Mouse (Mus musculus): ENCODE measurements around the gene Pld3. TPM values are rescaled to one million over a fixed set of nuclear protein-coding genes. Genes with fewer than 3 reads are reported as not detected.

The Pld3 gene
- polyA plus RNA-seq, 1 experiment from 2014 or later, result 53.2 TPM

DNA sequence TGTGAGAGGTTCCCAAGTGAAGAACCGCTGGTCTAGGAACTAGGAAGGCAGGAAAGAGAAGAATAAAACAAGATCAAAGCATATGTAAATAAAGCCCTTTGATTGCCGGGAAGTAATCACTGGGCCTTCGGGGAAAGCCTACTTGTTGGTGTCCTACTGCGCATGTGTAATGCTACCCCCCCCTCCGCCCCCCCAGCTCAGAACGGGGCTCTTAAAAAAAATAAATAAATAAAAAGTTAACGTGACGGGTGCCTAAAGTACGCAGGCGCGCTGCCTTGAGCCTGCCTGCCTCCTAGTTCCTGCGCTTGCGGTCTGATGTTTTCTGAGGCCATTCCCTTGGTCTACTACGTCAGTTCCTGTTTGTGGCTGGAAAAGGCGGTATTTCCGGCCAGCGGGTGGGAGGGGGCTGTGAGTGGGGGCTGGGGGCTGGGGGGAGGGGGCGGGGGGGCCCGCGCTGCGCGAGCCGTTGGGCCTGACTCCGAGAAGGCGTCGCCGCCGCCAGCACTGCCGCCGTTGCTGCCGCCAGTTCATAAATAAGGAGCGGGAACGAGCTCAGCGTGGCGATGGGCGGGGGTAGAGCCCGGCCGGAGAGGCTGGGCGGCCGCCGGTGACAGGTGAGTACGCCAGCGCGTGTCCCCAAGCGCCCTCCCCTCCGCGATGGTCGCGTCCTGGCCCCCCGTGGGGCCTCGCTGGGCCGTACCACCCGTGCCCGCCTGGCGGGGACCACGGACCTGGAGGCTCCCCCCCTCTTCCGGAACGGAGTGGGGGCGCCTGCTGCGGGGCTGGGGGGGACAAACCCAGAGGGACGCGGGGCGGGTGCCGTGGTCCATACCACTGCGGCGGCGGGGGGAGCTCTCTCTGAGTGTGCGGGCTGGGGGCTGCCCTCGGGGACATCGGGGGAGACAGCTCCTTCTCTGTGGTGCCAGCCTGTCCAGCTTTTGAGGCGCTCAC is 38.5 kb upstream of the Pld3 start, which contains the start of gene Akt2:
TSS of gene Akt2 (plus strand) at position 287 of the 951 bp plus-strand sequence.
- peak; percentile 89 for ATAC-seq (ENCODE audit: insufficient number of reproducible peaks, low FRiP score, low TSS enrichment, low read depth)
- peak within 1 kb of the TSS; percentile 69 for H3K4me2 ChIP-seq (ENCODE audit: low read depth, severe bottlenecking)
- DNase-seq (ENCODE audit: low spot score), result peak; percentile 95
- H3K27ac ChIP-seq (replicated peaks; ENCODE audit: low read depth, low read length), result peak within 1 kb of the TSS; percentile 94
- H3K9ac ChIP-seq (ENCODE audit: low read length), result peak within 1 kb of the TSS; percentile 91
- peak within 1 kb of the TSS; percentile 75 for H3K4me3 ChIP-seq (ENCODE audit: low read depth, low read length)
- peaks cover 11% of the 10 kb centered on the region for H3K4me1 ChIP-seq (ENCODE audit: control insufficient read depth, insufficient read depth, low read length)
- 0 out of 2 replicates have a peak, but pooled peaks cover 3% of the 10 kb centered on the region for H3K36me3 ChIP-seq (ENCODE audit: control insufficient read depth, insufficient read depth, low read length)
- no peaks in the 10 kb centered on the region for H3K27me3 ChIP-seq (ENCODE audit: control insufficient read depth, insufficient read depth, low read length)
- under 1% methylated on average over 45 of the region's 71 CpGs for WGBS
- no peaks in the 10 kb centered on the region for H3K9me3 ChIP-seq (ENCODE audit: control insufficient read depth, low read length)

DNA sequence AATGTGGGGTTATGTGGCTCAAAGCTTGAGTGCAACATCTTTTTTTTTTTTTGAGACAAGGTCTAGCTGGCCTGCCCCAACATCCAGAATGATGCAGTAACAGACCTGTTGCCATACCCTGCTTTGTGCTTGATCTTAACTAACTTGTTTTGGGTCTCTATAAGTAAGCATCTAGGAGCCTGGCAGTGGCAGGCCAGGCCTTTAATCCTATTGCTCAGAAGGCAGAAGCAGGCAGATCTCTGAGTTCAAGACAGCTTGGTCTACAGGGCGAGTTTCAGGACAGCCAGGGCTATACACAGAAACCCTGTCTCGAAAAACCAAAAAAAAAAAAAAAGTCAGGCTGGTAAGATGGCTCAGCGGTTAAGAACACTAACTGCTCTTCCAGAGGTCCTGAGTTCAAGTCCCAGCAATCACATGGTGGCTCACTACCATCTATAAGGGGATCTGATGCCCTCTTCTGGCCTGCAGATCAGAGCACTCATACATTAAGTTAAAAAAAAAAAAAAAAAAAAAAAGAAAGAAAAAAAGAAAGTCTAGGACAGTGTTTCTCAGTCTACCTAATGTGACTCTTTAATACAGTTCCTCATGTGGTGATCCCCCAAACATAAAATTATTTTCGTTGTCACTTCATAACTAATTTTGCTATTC is 37.7 kb upstream of the Pld3 start:
- no peak for ATAC-seq (ENCODE audit: insufficient number of reproducible peaks, low FRiP score, low TSS enrichment, low read depth)

DNA sequence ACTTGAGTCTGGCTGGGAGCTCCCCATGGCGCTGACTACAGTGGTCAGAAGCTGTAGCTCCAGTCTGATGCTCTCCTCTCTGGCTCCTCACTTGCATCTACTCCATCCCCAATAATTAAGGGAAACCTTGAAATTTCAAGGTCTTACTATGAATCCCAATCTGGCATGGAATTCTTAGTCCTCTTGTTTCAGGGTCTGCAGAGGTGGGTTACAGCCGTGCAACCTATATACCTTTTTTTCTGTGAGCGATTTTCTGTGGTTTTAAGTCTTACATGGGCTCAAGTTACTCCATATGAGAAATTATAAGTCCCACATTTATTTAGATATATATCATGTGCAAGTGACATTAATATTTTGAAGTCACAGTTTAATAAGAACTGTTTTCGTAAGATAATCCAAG is 37.1 kb upstream of the Pld3 start:
- DNase-seq (ENCODE audit: low spot score) (no peak), ATAC-seq (ENCODE audit: insufficient number of reproducible peaks, low FRiP score, low TSS enrichment, low read depth) (no peak)
- peaks cover 11% of the 10 kb centered on the region for H3K4me1 ChIP-seq (ENCODE audit: control insufficient read depth, insufficient read depth, low read length)
- H3K4me3 ChIP-seq (ENCODE audit: low read depth, low read length), result no peak overlapping the region
- 91% methylated on average over 4 of the region's 4 CpGs for WGBS
- no peak overlapping the region for H3K27ac ChIP-seq (replicated peaks; ENCODE audit: low read depth, low read length)
- H3K4me2 ChIP-seq (ENCODE audit: low read depth, severe bottlenecking), result no peak overlapping the region
- H3K36me3 ChIP-seq (ENCODE audit: control insufficient read depth, insufficient read depth, low read length), result no peaks in the 10 kb centered on the region
- no peaks in the 10 kb centered on the region for H3K9me3 ChIP-seq (ENCODE audit: control insufficient read depth, low read length)
- no peaks in the 10 kb centered on the region for H3K27me3 ChIP-seq (ENCODE audit: control insufficient read depth, insufficient read depth, low read length)
- H3K9ac ChIP-seq (ENCODE audit: low read length), result no peak overlapping the region

More for the DNA sequence above, 37.7 kb upstream of the Pld3 start:
- Histone ChIP-seq H3K27me3 (ENCODE audit: control insufficient read depth, insufficient read depth, low read length) (no peaks in the 10 kb centered on the region), H3K4me1 (ENCODE audit: control insufficient read depth, insufficient read depth, low read length) (peaks cover 11% of the 10 kb centered on the region), H3K9ac (ENCODE audit: low read length) (peak overlapping the region; percentile 54), H3K4me3 (ENCODE audit: low read depth, low read length) (peak overlapping the region; percentile 75), H3K36me3 (ENCODE audit: control insufficient read depth, insufficient read depth, low read length) (0 out of 2 replicates have a peak, but pooled peaks cover 3% of the 10 kb centered on the region), H3K9me3 (ENCODE audit: control insufficient read depth, low read length) (no peaks in the 10 kb centered on the region), H3K27ac (replicated peaks; ENCODE audit: low read depth, low read length) (peak overlapping the region; percentile 58; the same call in 1 of the 2 replicates), H3K4me2 (ENCODE audit: low read depth, severe bottlenecking) (peak overlapping the region; percentile 69)
- 58% methylated on average over 4 of the region's 4 CpGs for WGBS
- DNase-seq (ENCODE audit: low spot score), result no peak

DNA sequence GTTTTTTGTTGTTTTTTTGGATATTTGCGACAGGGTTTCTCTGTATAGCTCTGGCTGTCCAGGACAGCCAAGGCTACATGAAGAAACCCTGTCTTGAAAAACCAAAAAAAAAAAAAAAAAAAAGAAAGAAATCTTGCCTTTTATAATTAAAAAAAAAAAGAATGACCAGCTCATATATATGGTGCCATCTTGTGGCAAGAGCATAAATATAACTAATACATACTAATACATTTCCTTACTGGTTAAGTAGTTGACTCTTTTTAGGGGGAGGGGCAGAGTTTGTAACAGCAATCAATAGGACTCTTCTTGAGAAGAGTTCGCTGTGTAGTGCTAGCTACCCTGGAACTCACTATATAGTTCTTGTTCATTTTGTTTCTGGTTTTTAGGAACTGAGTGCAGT is 34.7 kb upstream of the Pld3 start:
- no peak overlapping the region for H3K9ac ChIP-seq (ENCODE audit: low read length)
- ATAC-seq (ENCODE audit: insufficient number of reproducible peaks, low FRiP score, low TSS enrichment, low read depth) (no peak), DNase-seq (ENCODE audit: low spot score) (no peak)
- H3K4me3 ChIP-seq (ENCODE audit: low read depth, low read length), result no peak overlapping the region
- no peaks in the 10 kb centered on the region for H3K27me3 ChIP-seq (ENCODE audit: control insufficient read depth, insufficient read depth, low read length)
- peaks cover 3% of the 10 kb centered on the region for H3K4me1 ChIP-seq (ENCODE audit: control insufficient read depth, insufficient read depth, low read length)
- no peaks in the 10 kb centered on the region for H3K9me3 ChIP-seq (ENCODE audit: control insufficient read depth, low read length)
- H3K27ac ChIP-seq (replicated peaks; ENCODE audit: low read depth, low read length), result no peak overlapping the region
- WGBS, result 88% methylated on average over 2 of the region's 2 CpGs
- H3K4me2 ChIP-seq (ENCODE audit: low read depth, severe bottlenecking), result no peak overlapping the region
- no peaks in the 10 kb centered on the region for H3K36me3 ChIP-seq (ENCODE audit: control insufficient read depth, insufficient read depth, low read length)

DNA sequence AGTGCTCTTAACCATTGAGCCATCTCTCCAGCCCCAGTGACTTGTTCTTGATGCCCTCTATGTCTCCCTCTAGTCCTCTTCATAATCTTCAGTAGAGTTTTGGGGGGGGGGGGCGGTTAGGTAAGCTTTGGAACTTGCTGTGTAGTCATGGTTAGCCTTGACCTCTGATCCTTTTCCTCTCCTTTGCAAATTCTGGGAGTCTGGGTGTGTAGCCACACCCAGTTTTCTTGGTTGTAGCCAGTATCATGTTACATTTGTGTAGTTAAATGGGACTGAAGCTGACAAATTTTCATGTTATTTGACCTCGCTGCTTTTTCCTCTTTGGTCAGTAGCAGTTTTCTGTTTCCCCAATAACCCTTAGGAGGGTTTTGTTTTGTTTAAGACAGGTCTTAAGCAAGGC is 33.8 kb upstream of the Pld3 start:
- DNase-seq (ENCODE audit: low spot score) (no peak), ATAC-seq (ENCODE audit: insufficient number of reproducible peaks, low FRiP score, low TSS enrichment, low read depth) (no peak)
- Histone ChIP-seq H3K9me3 (ENCODE audit: control insufficient read depth, low read length) (no peaks in the 10 kb centered on the region), H3K36me3 (ENCODE audit: control insufficient read depth, insufficient read depth, low read length) (no peaks in the 10 kb centered on the region), H3K4me1 (ENCODE audit: control insufficient read depth, insufficient read depth, low read length) (no peaks in the 10 kb centered on the region), H3K27ac (replicated peaks; ENCODE audit: low read depth, low read length) (no peak overlapping the region), H3K4me2 (ENCODE audit: low read depth, severe bottlenecking) (no peak overlapping the region), H3K4me3 (ENCODE audit: low read depth, low read length) (no peak overlapping the region), H3K9ac (ENCODE audit: low read length) (no peak overlapping the region), H3K27me3 (ENCODE audit: control insufficient read depth, insufficient read depth, low read length) (no peaks in the 10 kb centered on the region)
- WGBS, result 65% methylated on average over 2 of the region's 2 CpGs

DNA sequence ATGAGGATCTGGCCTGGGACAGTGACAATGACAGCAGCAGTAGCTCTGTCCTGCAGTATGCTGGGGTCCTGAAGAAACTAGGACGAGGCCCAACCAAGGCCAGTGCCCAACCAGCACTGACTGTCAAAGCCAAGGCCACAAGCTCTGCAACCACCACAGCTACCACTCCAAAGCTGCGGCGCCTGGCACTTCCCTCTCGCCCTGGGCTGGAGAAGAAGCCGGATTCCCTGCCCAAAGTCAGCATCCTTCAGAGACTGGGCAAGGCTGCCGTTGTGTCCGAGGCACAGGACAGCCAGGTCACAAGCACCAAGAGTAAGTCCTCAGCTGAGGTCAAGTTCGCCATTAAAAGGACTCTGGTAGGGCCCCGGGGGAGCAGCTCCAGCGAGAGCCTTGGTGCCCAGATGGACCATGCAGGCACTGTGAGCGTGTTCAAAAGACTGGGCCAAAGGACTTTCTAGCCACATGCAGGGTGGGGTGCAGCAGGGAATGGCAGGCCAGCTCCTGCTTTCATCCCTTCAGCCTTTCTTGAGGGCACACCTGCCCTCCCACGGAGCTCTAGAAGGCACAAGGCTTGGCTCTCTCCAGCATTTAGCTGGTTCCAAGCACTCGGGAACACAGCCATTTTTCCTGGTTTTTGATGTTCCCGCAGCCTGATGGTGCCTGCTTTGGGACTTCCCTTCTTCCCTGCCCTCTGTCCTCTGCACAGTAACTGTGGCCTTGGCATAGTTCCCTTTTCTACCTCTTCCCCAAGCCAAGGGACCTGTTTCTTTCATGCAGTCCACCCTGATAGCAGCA is 27.6 kb upstream of the Pld3 start:
- H3K4me3 ChIP-seq (ENCODE audit: low read depth, low read length), result no peak overlapping the region
- no peak for ATAC-seq (ENCODE audit: insufficient number of reproducible peaks, low FRiP score, low TSS enrichment, low read depth)
- WGBS, result 90% methylated on average over 14 of the region's 14 CpGs
- no peak overlapping the region for H3K27ac ChIP-seq (replicated peaks; ENCODE audit: low read depth, low read length)
- no peaks in the 10 kb centered on the region for H3K9me3 ChIP-seq (ENCODE audit: control insufficient read depth, low read length)
- H3K9ac ChIP-seq (ENCODE audit: low read length), result no peak overlapping the region
- DNase-seq (ENCODE audit: low spot score), result no peak
- H3K36me3 ChIP-seq (ENCODE audit: control insufficient read depth, insufficient read depth, low read length), result peaks cover 20% of the 10 kb centered on the region
- H3K27me3 ChIP-seq (ENCODE audit: control insufficient read depth, insufficient read depth, low read length), result no peaks in the 10 kb centered on the region
- H3K4me2 ChIP-seq (ENCODE audit: low read depth, severe bottlenecking), result no peak overlapping the region
- H3K4me1 ChIP-seq (ENCODE audit: control insufficient read depth, insufficient read depth, low read length), result no peaks in the 10 kb centered on the region

DNA sequence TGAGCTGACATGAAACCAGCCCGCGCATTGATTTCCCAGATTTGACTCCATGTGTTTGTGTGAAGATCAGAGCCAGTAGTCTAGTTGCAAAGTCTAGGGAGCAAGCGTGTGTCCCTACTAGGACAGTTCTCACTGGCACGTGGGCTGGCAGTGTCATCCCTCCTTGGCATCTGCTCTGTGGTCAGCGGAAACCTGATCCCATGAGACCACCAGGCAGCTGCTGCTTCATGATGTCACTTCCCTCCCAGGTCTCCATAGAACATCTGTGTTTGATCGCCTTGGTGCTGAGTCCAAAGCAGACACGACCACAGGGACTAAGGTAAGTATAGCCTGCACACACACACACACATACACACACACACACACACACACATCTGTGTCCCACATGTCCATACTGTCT is 25.4 kb upstream of the Pld3 start:
- Histone ChIP-seq H3K4me2 (ENCODE audit: low read depth, severe bottlenecking) (no peak overlapping the region), H3K27me3 (ENCODE audit: control insufficient read depth, insufficient read depth, low read length) (no peaks in the 10 kb centered on the region), H3K4me1 (ENCODE audit: control insufficient read depth, insufficient read depth, low read length) (no peaks in the 10 kb centered on the region), H3K36me3 (ENCODE audit: control insufficient read depth, insufficient read depth, low read length) (peaks cover 23% of the 10 kb centered on the region), H3K27ac (replicated peaks; ENCODE audit: low read depth, low read length) (no peak overlapping the region), H3K9ac (ENCODE audit: low read length) (no peak overlapping the region), H3K9me3 (ENCODE audit: control insufficient read depth, low read length) (no peaks in the 10 kb centered on the region), H3K4me3 (ENCODE audit: low read depth, low read length) (no peak overlapping the region)
- WGBS, result 63% methylated on average over 7 of the region's 7 CpGs
- DNase-seq (ENCODE audit: low spot score) (no peak), ATAC-seq (ENCODE audit: insufficient number of reproducible peaks, low FRiP score, low TSS enrichment, low read depth) (no peak)

DNA sequence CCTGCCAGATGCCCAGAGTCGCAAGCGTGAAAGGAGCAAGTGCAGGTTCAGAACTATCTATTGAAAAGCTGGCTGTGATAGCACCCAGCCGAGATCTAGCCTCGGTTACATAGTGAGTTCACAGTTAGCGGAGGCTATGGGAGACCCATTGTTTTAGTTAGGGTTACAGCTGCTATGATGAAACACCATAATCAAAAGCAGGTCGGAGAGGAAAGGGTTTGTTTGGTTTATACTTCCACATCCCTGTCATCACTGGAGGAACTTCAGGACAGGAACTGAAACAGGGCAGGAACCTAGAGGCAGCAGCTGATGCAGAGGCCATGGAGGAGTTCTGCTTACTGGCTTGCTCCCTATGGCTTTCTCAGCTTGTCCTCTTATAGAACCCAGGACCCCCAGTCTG is 24.6 kb upstream of the Pld3 start:
- peaks cover 23% of the 10 kb centered on the region for H3K36me3 ChIP-seq (ENCODE audit: control insufficient read depth, insufficient read depth, low read length)
- ATAC-seq (ENCODE audit: insufficient number of reproducible peaks, low FRiP score, low TSS enrichment, low read depth) (no peak), DNase-seq (ENCODE audit: low spot score) (no peak)
- H3K27me3 ChIP-seq (ENCODE audit: control insufficient read depth, insufficient read depth, low read length), result no peaks in the 10 kb centered on the region
- no peak overlapping the region for H3K4me2 ChIP-seq (ENCODE audit: low read depth, severe bottlenecking)
- no peak overlapping the region for H3K27ac ChIP-seq (replicated peaks; ENCODE audit: low read depth, low read length)
- no peaks in the 10 kb centered on the region for H3K4me1 ChIP-seq (ENCODE audit: control insufficient read depth, insufficient read depth, low read length)
- H3K9ac ChIP-seq (ENCODE audit: low read length), result no peak overlapping the region
- no peaks in the 10 kb centered on the region for H3K9me3 ChIP-seq (ENCODE audit: control insufficient read depth, low read length)
- WGBS, result 93% methylated on average over 6 of the region's 6 CpGs
- no peak overlapping the region for H3K4me3 ChIP-seq (ENCODE audit: low read depth, low read length)

All from limb, embryonic 11.5 days (tissue).